Mouse (Mus musculus) midbrain, embryonic 11.5 days (tissue): ENCODE results near the gene Grm8. TPM values are rescaled to one million over a fixed set of nuclear protein-coding genes. Genes with fewer than 3 reads are reported as not detected.

Experiments used
- ATAC-seq: fragments of 200-750 bp; cut with Nextera tagmentation; 2 replicates; pipeline ENCODE4 v1.8.0; 2017; ENCODE audit warnings: moderate TSS enrichment, moderate library complexity; ENCODE audit not compliant: low FRiP score
- DNase-seq: peaks from one replicate; pipeline ENCODE4 v3.0.0; 2015; ENCODE audit warnings: low spot score; ENCODE audit errors: missing footprints
- H3K27ac ChIP-seq: fragments of 300-500 bp; sonication (generic); 2 replicates; pipeline ENCODE4 v1.5.1; 2014; ENCODE audit warnings: low read depth, low read length
- H3K27me3 ChIP-seq: fragments of 300-500 bp; sonication (generic); 2 replicates; pipeline ENCODE4 v1.6.1; 2014; ENCODE audit warnings: mild to moderate bottlenecking, low read length, moderate library complexity, mixed read lengths; ENCODE audit not compliant: control insufficient read depth, insufficient read depth
- H3K36me3 ChIP-seq: fragments of 300-500 bp; sonication (generic); 2 replicates; pipeline ENCODE4 v1.6.1; 2014; ENCODE audit warnings: mild to moderate bottlenecking, low read length, moderate library complexity, mixed read lengths; ENCODE audit not compliant: control insufficient read depth, insufficient read depth
- H3K4me1 ChIP-seq: fragments of 300-500 bp; sonication (generic); 2 replicates; pipeline ENCODE4 v1.6.1; 2014; ENCODE audit warnings: low read length; ENCODE audit not compliant: control insufficient read depth, insufficient read depth
- H3K4me2 ChIP-seq: fragments of 300-500 bp; sonication (generic); 2 replicates; pipeline ENCODE4 v1.6.1; 2014; ENCODE audit warnings: mild to moderate bottlenecking, moderate library complexity
- H3K4me3 ChIP-seq: fragments of 300-500 bp; sonication (generic); 2 replicates; pipeline ENCODE4 v1.5.1; 2014; ENCODE audit warnings: low read depth, low read length
- H3K9ac ChIP-seq: fragments of 300-500 bp; sonication (generic); 2 replicates; pipeline ENCODE4 v1.6.1; 2014; ENCODE audit warnings: low read length
- H3K9me3 ChIP-seq: fragments of 300-500 bp; sonication (generic); 2 replicates; pipeline ENCODE4 v1.6.1; 2016; ENCODE audit warnings: low read length; ENCODE audit not compliant: control insufficient read depth
- WGBS: fragments of 180-500 bp; shearing (Covaris S2); extraction: QIAGEN DNeasy Blood & Tissue Kit; methylation state at CpG from one replicate; pipeline ENCODE4 v1.1.7; 2014; 5-methylcytosine and 5-hydroxymethylcytosine counted together
- polyA plus RNA-seq: library from polyadenylated mRNA; unstranded; fragments of >200 nt; fragmentation: Nextera tagmentation; extraction: Ambion mirVana; gene quantifications from 2 replicates; pipeline ENCODE4 v1.2.1, GENCODE M21; 2014

The Grm8 gene
- polyA plus RNA-seq, 1 experiment from 2014 or later = 3.5 TPM

DNA sequence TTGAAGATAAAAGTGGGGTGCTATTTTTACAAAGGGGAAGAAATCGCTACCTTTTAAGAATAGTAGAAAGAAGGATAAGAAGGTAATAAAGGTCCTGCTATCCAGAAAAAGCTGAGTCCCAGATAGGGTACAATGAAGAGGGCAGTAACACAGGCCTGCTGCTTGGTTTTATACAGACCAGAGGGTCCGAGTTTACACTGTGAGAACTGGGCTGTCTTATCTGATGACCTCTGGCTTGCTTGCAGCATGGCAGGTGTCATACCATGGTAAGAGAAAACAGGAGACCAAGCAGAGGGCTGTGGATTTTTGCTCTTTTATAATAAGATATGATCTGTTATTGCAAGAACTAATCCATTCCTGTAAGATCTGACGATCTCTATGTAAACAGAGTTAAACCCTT lies 206.9 kb downstream of the Grm8 start:
- H3K9ac ChIP-seq = no peak overlapping the region
- no peak for ATAC-seq
- no peak overlapping the region for H3K27ac ChIP-seq
- no peak overlapping the region for H3K4me3 ChIP-seq
- no peaks in the 10 kb centered on the region for H3K9me3 ChIP-seq
- no peak for DNase-seq
- WGBS = 76% methylated on average over 3 of the region's 3 CpGs
- no peaks in the 10 kb centered on the region for H3K36me3 ChIP-seq
- H3K4me1 ChIP-seq = no peaks in the 10 kb centered on the region
- H3K4me2 ChIP-seq = no peak overlapping the region
- H3K27me3 ChIP-seq = no peaks in the 10 kb centered on the region

DNA sequence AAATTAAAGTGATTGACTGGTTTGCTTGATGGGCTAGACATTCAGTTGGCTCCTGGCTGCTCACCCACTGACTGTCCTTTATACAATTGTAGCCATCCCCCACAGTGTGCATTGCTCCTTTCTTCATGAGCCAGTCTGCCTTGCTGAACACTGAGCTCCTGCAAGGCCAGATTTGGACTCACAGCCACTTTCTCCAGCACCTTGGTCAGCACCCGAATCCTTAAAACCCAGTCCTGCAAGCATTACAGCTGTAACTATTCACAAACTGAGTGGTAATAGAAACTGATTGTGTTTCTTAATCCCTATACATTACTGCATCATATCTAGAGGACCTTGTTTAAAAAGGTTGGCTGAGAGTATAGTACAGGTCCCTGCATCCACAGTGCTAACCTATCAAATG lies 221.7 kb downstream of the Grm8 start:
- H3K4me2 ChIP-seq = no peak overlapping the region
- H3K4me1 ChIP-seq = no peaks in the 10 kb centered on the region
- peaks cover 4% of the 10 kb centered on the region; the same call in 1 of the 2 replicates for H3K9me3 ChIP-seq
- H3K27ac ChIP-seq = no peak overlapping the region
- 75% methylated on average over 1 of the region's 1 CpGs for WGBS
- no peak overlapping the region for H3K4me3 ChIP-seq
- DNase-seq = no peak
- no peak overlapping the region for H3K9ac ChIP-seq
- ATAC-seq = no peak
- no peaks in the 10 kb centered on the region for H3K36me3 ChIP-seq
- H3K27me3 ChIP-seq = no peaks in the 10 kb centered on the region

- H3K4me2 ChIP-seq = no peak overlapping the region
- no peaks in the 10 kb centered on the region for H3K9me3 ChIP-seq
- H3K4me1 ChIP-seq = no peaks in the 10 kb centered on the region
- no peak for ATAC-seq
- no peak overlapping the region for H3K27ac ChIP-seq
- no peak overlapping the region for H3K9ac ChIP-seq
- H3K27me3 ChIP-seq = no peaks in the 10 kb centered on the region
- no peak overlapping the region for H3K4me3 ChIP-seq
- H3K36me3 ChIP-seq = no peaks in the 10 kb centered on the region
- no peak for DNase-seq
Observed at GRCm38 (mm10) chr6:27904358-27904757, 230.6 kb downstream of the Grm8 start.

GRCm38 (mm10) chr6:27902224-27902623 lies 232.8 kb downstream of the Grm8 start:
- ATAC-seq (no peak), DNase-seq (no peak)
- Histone ChIP-seq H3K36me3 (no peaks in the 10 kb centered on the region), H3K4me3 (no peak overlapping the region), H3K9me3 (no peaks in the 10 kb centered on the region), H3K4me1 (no peaks in the 10 kb centered on the region), H3K4me2 (no peak overlapping the region), H3K27me3 (no peaks in the 10 kb centered on the region), H3K27ac (no peak overlapping the region), H3K9ac (no peak overlapping the region)
- WGBS = 85% methylated on average over 1 of the region's 1 CpGs

GRCm38 (mm10) chr6:27901396-27901795 lies 233.6 kb downstream of the Grm8 start:
- Histone ChIP-seq H3K4me1 (no peaks in the 10 kb centered on the region), H3K27me3 (no peaks in the 10 kb centered on the region), H3K9ac (no peak overlapping the region), H3K27ac (no peak overlapping the region), H3K4me2 (no peak overlapping the region), H3K9me3 (no peaks in the 10 kb centered on the region), H3K4me3 (no peak overlapping the region), H3K36me3 (no peaks in the 10 kb centered on the region)
- 84% methylated on average over 3 of the region's 3 CpGs for WGBS
- ATAC-seq (no peak), DNase-seq (no peak)

DNA sequence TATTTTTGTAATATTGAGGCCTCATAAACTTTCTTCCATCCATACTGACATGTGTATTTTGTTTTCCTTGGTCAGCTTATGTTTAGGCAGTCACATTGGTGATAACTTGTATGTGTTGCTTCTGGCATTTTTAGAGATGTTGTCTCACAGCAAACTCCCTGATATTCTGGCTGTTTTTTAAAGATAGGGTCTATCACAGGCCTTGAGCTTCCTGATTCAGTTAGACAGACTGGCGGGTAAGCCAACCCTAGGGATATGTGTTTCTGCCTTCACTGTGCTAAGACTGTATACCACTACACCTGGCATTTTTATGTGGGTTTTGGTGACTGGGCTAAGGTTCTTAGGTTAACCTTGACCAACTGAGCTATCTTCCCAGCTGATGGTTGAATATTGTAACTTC lies 239.8 kb downstream of the Grm8 start:
- no peak for ATAC-seq
- Histone ChIP-seq H3K9me3 (no peaks in the 10 kb centered on the region), H3K36me3 (no peaks in the 10 kb centered on the region), H3K27ac (no peak overlapping the region), H3K27me3 (no peaks in the 10 kb centered on the region), H3K4me3 (no peak overlapping the region), H3K4me2 (no peak overlapping the region), H3K9ac (no peak overlapping the region), H3K4me1 (no peaks in the 10 kb centered on the region)
- no peak for DNase-seq
- WGBS = 89% methylated on average over 1 of the region's 1 CpGs

DNA sequence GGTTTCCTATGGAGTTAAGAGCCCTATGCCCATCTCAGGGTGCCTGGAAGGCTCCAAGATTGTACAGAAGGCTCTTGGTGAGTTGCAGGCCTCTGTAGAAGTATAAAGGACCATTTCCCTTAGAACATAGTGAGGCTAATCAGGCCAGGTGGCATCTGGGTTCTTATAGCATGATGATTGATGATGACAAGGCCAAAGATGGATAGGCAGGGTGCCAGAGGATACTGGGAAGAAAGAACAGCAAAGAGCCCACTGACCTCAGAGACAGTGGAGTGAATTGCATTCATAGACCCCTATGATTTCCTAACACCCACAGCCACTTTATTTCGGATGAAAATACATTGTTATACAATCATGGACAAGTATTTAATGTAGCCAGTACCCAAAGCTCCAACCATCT lies 242.1 kb downstream of the Grm8 start:
- no peak overlapping the region for H3K4me3 ChIP-seq
- no peak overlapping the region for H3K9ac ChIP-seq
- H3K9me3 ChIP-seq = no peaks in the 10 kb centered on the region
- H3K4me2 ChIP-seq = no peak overlapping the region
- no peak overlapping the region for H3K27ac ChIP-seq
- no peaks in the 10 kb centered on the region for H3K4me1 ChIP-seq
- no peaks in the 10 kb centered on the region for H3K27me3 ChIP-seq
- 95% methylated on average over 1 of the region's 1 CpGs for WGBS
- DNase-seq (no peak), ATAC-seq (no peak)
- no peaks in the 10 kb centered on the region for H3K36me3 ChIP-seq

DNA sequence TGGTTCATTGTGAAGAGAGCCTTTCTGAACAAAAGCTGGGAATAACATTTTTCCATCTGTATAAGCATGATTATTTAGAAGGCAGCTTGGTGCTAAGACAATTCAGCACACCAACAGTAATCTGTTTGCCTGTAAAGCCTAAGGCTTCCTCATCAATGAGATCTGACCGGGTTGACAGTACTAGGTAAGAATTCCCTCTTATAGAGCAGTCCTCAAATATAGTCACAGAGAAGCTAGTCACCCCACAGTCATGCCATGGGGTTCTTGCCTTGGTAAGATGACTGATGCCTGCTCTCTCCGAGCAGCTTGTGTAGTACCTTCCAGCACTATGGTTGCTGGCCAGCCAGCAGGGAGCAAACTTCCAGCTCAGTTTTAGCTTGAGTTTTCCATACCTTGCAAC lies 246.6 kb downstream of the Grm8 start:
- Histone ChIP-seq H3K27ac (no peak overlapping the region), H3K9me3 (no peaks in the 10 kb centered on the region), H3K4me1 (no peaks in the 10 kb centered on the region), H3K9ac (no peak overlapping the region), H3K4me3 (no peak overlapping the region), H3K4me2 (no peak overlapping the region), H3K36me3 (no peaks in the 10 kb centered on the region), H3K27me3 (no peaks in the 10 kb centered on the region)
- ATAC-seq (no peak), DNase-seq (no peak)
- 85% methylated on average over 2 of the region's 2 CpGs for WGBS

- Histone ChIP-seq H3K9me3 (no peaks in the 10 kb centered on the region), H3K4me2 (no peak overlapping the region), H3K36me3 (no peaks in the 10 kb centered on the region), H3K4me3 (no peak overlapping the region), H3K27me3 (no peaks in the 10 kb centered on the region), H3K4me1 (no peaks in the 10 kb centered on the region), H3K9ac (no peak overlapping the region), H3K27ac (no peak overlapping the region)
- ATAC-seq (no peak), DNase-seq (no peak)
- WGBS = 86% methylated on average over 1 of the region's 1 CpGs
Observed at GRCm38 (mm10) chr6:27887922-27888321, 247.1 kb downstream of the Grm8 start.

- Histone ChIP-seq H3K27me3 (no peaks in the 10 kb centered on the region), H3K4me2 (no peak overlapping the region), H3K9ac (no peak overlapping the region), H3K27ac (no peak overlapping the region), H3K9me3 (no peaks in the 10 kb centered on the region), H3K4me1 (no peaks in the 10 kb centered on the region), H3K4me3 (no peak overlapping the region), H3K36me3 (no peaks in the 10 kb centered on the region)
- WGBS = 76% methylated on average over 1 of the region's 1 CpGs
- DNase-seq (no peak), ATAC-seq (no peak)
Observed at GRCm38 (mm10) chr6:27885786-27886185, 249.2 kb downstream of the Grm8 start.
